Mouse (Mus musculus) kidney, embryonic 15.5 days (tissue): Measurements from ENCODE around the gene Nebl. TPM values are rescaled to one million over a fixed set of nuclear protein-coding genes. Genes with fewer than 3 reads are reported as not detected.

Experiments used
- ATAC-seq: fragments of 200-750 bp; cut with Nextera tagmentation; replicated peaks from 2 replicates; pipeline ENCODE4 v1.8.0; 2017; ENCODE audit warnings: moderate TSS enrichment; ENCODE audit not compliant: low FRiP score
- H3K27ac ChIP-seq: fragments of 300-500 bp; sonication (generic); 2 replicates; pipeline ENCODE4 v1.5.1; 2015; ENCODE audit warnings: mild to moderate bottlenecking, inconsistent platforms
- H3K27me3 ChIP-seq: fragments of 300-500 bp; sonication (generic); 2 replicates; pipeline ENCODE4 v1.6.1; 2015; ENCODE audit warnings: inconsistent platforms
- H3K36me3 ChIP-seq: fragments of 300-500 bp; sonication (generic); 2 replicates; pipeline ENCODE4 v1.6.1; 2015; ENCODE audit warnings: inconsistent platforms
- H3K4me1 ChIP-seq: fragments of 300-500 bp; sonication (generic); 2 replicates; pipeline ENCODE4 v1.6.1; 2015; ENCODE audit warnings: inconsistent platforms
- H3K4me2 ChIP-seq: fragments of 300-500 bp; sonication (generic); 2 replicates; pipeline ENCODE4 v1.6.1; 2015; ENCODE audit warnings: moderate library complexity, mild to moderate bottlenecking, inconsistent platforms
- H3K4me3 ChIP-seq: fragments of 300-500 bp; sonication (generic); replicated peaks from 2 replicates; pipeline ENCODE4 v1.5.1; 2015; ENCODE audit warnings: mild to moderate bottlenecking, inconsistent platforms
- H3K9ac ChIP-seq: fragments of 300-500 bp; sonication (generic); 2 replicates; pipeline ENCODE4 v1.6.1; 2015; ENCODE audit warnings: mild to moderate bottlenecking, inconsistent platforms
- H3K9me3 ChIP-seq: fragments of 300-500 bp; sonication (generic); replicated peaks from 2 replicates; pipeline ENCODE4 v1.6.1; 2016; ENCODE audit warnings: inconsistent platforms
- WGBS: fragments of 180-500 bp; shearing (Covaris S2); methylation state at CpG from one replicate; pipeline ENCODE4 v1.1.7; 2015; ENCODE audit warnings: mixed read lengths; 5-methylcytosine and 5-hydroxymethylcytosine counted together
- polyA plus RNA-seq: library from polyadenylated mRNA; unstranded; fragments of >200 nt; fragmentation: Nextera tagmentation; extraction: Ambion mirVana; gene quantifications from 2 replicates; pipeline ENCODE4 v1.2.1, GENCODE M21; 2015

Gene Nebl
- polyA plus RNA-seq, 1 experiment from 2014 or later = 7.1 TPM

DNA sequence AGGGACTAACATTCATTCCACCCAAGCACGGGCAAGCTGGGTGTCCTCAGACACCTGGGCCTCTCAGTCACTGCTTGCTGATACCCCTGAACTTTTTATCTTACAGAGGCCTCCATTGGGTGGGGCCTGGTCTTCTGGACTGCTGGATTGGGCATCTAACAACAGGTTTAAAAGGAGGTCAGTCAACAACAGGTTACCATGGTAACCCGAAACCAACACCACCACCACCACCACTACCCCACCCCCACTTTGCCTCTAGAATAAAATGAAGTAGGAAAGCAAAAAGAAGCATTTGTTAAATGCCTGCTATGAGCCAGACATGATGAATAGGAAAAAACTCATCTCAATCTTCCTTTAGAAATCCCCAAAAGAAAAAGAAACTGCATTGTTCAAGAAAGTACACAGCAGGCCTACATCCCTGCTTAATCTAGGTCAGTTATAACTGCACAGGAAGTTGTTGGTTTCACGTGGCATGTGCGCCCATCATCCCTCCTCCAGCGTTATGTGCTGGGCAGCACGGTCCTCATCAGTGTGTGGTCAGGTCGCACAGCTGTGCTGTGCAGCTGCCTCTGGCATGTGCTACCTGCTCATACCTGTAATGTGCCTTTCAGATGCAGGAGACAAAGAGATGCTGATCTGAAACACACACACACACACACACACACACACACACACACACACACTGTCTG lies 28.6 kb downstream of the Nebl start:
- Histone ChIP-seq H3K36me3 (no peaks in the 10 kb centered on the region), H3K9me3 (no peaks in the 10 kb centered on the region), H3K4me1 (no peaks in the 10 kb centered on the region), H3K4me2 (no peak overlapping the region), H3K9ac (no peak overlapping the region), H3K27me3 (no peaks in the 10 kb centered on the region), H3K4me3 (no peak overlapping the region), H3K27ac (no peak overlapping the region)
- WGBS = 68% methylated on average over 7 of the region's 7 CpGs
- ATAC-seq = no peak

DNA sequence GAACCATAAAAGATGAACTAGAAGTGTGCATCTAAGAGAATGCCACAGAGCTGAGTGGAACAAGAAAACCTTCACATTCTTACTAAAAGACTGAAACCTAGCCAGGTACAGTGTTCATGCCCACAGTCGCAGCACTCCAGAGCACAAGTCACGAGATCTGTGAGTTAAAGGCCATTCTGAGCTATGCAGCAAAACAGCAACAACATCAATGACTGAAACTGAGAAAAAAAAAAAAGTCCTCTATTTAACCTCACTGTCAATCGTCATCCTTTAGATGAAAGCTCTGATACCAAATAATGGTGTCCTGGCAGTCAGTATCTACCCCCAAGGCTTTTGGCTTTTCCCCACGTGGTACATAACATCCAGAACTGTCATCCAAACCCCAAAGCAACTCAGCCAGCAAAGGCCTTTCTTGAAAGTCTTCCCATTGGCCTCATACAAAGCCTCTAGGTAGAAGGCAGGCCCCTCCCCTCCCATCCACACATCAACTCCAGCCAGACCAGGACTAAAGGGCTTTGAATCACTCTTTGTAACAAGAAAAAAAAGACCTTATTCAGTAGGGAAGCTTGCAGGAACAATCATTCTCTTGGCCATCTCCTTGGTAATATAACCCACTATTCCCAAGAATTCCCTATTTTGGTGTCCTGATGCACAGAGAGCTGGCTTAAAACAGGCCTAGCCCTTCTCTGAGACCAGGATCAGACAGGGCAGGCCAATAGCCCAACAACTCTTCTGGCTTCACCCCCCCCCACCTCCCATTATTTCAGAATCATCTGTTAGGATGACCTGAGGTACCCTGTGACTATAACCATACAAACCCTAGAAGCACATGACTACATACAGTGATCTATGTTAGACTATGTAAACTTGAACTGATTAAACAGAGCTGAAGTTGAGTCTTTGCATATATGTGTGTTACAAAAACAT lies 32.8 kb downstream of the Nebl start:
- 81% methylated on average over 4 of the region's 4 CpGs for WGBS
- Histone ChIP-seq H3K4me3 (no peak overlapping the region), H3K4me1 (no peaks in the 10 kb centered on the region), H3K36me3 (no peaks in the 10 kb centered on the region), H3K27me3 (no peaks in the 10 kb centered on the region), H3K9me3 (no peaks in the 10 kb centered on the region), H3K27ac (no peak overlapping the region), H3K4me2 (no peak overlapping the region), H3K9ac (no peak overlapping the region)
- ATAC-seq = no peak

- Histone ChIP-seq H3K9ac (no peak overlapping the region), H3K4me3 (no peak overlapping the region), H3K4me2 (no peak overlapping the region), H3K9me3 (no peaks in the 10 kb centered on the region), H3K4me1 (no peaks in the 10 kb centered on the region), H3K27ac (no peak overlapping the region), H3K36me3 (no peaks in the 10 kb centered on the region), H3K27me3 (no peaks in the 10 kb centered on the region)
- 82% methylated on average over 2 of the region's 2 CpGs for WGBS
- ATAC-seq = no peak
These were observed 38.3 kb downstream of the Nebl start for GRCm38 (mm10) chr2:17692926-17693325.

DNA sequence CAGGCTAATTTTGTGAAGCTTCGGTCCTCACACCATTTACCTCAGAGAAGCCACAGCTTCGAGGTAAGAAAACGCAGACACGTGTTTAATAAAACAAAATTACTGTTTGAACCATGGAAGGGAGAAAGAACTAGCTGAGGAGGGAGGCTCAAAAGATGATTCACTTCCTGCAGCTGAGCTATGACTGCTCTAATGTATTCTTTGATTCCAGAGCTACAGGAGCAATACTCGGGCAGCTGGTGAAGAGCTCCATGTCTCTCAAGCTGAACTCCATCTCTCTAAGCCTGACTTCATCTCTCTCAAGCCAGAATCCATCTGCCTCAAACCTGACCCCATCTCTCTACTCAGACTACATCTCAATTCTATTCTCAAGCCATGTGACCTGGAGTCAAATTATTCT lies 41.0 kb downstream of the Nebl start:
- no peaks in the 10 kb centered on the region for H3K4me1 ChIP-seq
- 76% methylated on average over 5 of the region's 5 CpGs for WGBS
- H3K4me3 ChIP-seq = no peak overlapping the region
- no peak overlapping the region for H3K27ac ChIP-seq
- ATAC-seq = no peak
- no peak overlapping the region for H3K9ac ChIP-seq
- no peaks in the 10 kb centered on the region for H3K36me3 ChIP-seq
- no peaks in the 10 kb centered on the region for H3K27me3 ChIP-seq
- H3K9me3 ChIP-seq = no peaks in the 10 kb centered on the region
- H3K4me2 ChIP-seq = no peak overlapping the region

- Histone ChIP-seq H3K27me3 (no peaks in the 10 kb centered on the region), H3K9ac (no peak overlapping the region), H3K27ac (no peak overlapping the region), H3K9me3 (no peaks in the 10 kb centered on the region), H3K4me2 (no peak overlapping the region), H3K4me1 (no peaks in the 10 kb centered on the region), H3K4me3 (no peak overlapping the region), H3K36me3 (no peaks in the 10 kb centered on the region)
- WGBS = 84% methylated on average over 6 of the region's 6 CpGs
- no peak for ATAC-seq
These were observed 44.1 kb downstream of the Nebl start for GRCm38 (mm10) chr2:17687141-17687540.

DNA sequence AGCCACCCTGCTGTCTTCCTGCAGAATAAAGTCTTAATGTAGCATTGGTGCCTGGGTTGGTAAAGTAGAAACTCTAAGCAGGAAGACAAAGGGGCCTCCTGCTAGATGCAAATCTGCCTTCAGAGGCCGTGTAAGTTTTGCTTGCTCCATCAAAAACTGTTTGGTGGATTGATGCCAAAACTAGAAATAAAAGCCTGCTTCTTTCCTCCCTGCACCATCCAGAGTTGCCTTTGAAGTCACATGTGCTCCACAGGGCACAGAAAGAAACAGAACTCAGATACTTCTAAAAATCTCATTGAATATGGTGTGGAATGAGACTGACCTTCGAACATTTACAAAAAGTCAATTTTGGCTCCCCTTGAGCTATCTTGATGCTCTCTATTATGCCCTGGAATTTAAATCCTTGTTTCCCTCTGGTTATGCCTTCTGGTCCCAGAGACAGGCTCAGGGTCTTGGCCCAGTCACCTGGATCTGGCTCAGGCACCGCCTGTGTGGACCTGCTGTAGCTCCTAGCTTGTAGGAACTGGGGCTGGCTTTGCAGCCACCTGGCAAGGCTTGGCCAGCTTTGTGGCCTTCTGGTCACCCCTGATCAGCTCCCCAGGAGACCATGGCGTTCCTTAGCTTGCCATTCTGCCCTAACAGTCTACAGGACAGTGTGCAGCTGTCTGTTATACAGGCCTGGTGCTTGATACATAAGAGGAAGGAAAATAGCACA lies 47.8 kb downstream of the Nebl start:
- Histone ChIP-seq H3K9ac (no peak overlapping the region), H3K27ac (no peak overlapping the region), H3K36me3 (no peaks in the 10 kb centered on the region), H3K4me2 (no peak overlapping the region), H3K4me3 (no peak overlapping the region), H3K4me1 (no peaks in the 10 kb centered on the region), H3K9me3 (no peaks in the 10 kb centered on the region), H3K27me3 (no peaks in the 10 kb centered on the region)
- 0 out of 2 replicates have a peak, but pooled peaks have one; percentile 25 for ATAC-seq
- WGBS = 68% methylated on average over 4 of the region's 4 CpGs

DNA sequence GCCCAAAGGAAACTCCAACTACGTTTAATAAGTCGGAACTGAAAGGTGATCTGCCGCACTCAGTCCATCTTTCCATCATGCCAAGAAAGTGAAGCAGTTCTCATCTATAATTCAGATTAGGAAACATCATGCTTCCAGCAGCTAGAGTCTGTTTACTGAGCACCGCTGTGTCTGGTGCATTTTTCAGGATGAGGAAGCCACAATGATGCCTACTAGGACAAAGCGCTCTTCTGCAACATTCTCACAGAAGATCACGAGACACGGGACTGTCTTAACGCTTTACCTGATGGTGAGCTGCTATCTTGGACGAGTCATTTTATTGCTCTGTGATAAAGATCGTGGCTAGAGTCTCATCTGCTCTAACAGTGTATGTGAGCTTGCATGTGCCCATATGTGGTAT lies 59.1 kb downstream of the Nebl start:
- no peak overlapping the region for H3K9ac ChIP-seq
- no peak for ATAC-seq
- no peak overlapping the region for H3K27ac ChIP-seq
- H3K4me2 ChIP-seq = no peak overlapping the region
- H3K4me1 ChIP-seq = no peaks in the 10 kb centered on the region
- 85% methylated on average over 10 of the region's 10 CpGs for WGBS
- H3K9me3 ChIP-seq = no peaks in the 10 kb centered on the region
- H3K4me3 ChIP-seq = no peak overlapping the region
- no peaks in the 10 kb centered on the region for H3K36me3 ChIP-seq
- H3K27me3 ChIP-seq = no peaks in the 10 kb centered on the region

- no peaks in the 10 kb centered on the region for H3K36me3 ChIP-seq
- no peaks in the 10 kb centered on the region for H3K9me3 ChIP-seq
- WGBS = 81% methylated on average over 8 of the region's 8 CpGs
- H3K4me1 ChIP-seq = no peaks in the 10 kb centered on the region
- H3K4me3 ChIP-seq = no peak overlapping the region
- ATAC-seq = 0 out of 2 replicates have a peak, but pooled peaks have one; percentile 25
- H3K9ac ChIP-seq = no peak overlapping the region
- H3K27me3 ChIP-seq = no peaks in the 10 kb centered on the region
- H3K4me2 ChIP-seq = no peak overlapping the region
- H3K27ac ChIP-seq = no peak overlapping the region
These were observed 59.7 kb downstream of the Nebl start for GRCm38 (mm10) chr2:17671566-17671965.

DNA sequence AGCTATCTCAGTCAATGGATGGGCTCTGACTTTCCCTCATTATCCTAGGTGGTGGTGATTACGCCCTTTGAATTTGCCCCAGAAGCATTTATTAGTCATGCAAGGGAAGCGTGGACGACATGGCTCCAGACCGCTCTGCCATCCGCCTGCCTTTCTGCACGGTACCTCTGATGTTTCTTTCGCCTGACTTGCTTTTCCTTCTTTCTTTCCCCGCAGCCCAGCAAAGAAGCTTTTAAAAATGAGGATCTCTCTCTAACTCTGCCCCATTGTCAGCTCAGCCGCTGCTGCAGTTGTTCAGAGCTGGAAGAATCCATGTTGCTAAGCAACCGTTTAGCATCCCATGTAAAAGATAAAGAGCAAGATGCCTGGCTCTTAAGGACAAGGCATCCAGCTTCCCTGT lies 61.3 kb downstream of the Nebl start:
- Histone ChIP-seq H3K4me1 (no peaks in the 10 kb centered on the region), H3K9me3 (no peaks in the 10 kb centered on the region), H3K36me3 (no peaks in the 10 kb centered on the region), H3K9ac (no peak overlapping the region), H3K4me3 (no peak overlapping the region), H3K27me3 (no peaks in the 10 kb centered on the region), H3K4me2 (no peak overlapping the region), H3K27ac (no peak overlapping the region)
- ATAC-seq = no peak
- WGBS = 53% methylated on average over 10 of the region's 10 CpGs

DNA sequence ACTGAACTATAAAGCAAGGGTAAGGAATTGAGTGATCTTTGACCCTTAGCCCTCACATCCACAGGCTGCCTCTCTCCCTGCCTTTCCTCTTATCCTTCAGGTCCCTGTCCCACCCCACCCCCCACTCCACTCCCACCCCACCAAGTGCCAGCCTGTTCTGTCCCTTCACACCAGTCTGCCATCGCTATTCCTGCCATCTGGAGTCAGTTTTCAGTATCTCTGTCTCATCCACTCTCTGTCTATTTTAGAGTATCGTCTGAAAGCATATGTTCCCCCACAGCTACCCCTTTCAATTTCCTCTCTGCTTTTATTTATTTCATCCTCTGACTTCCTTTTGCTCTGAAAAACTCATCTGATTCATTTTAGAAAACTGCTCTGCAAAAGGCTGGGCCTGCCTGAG lies 62.3 kb downstream of the Nebl start:
- Histone ChIP-seq H3K4me1 (no peaks in the 10 kb centered on the region), H3K36me3 (no peaks in the 10 kb centered on the region), H3K27ac (no peak overlapping the region), H3K9me3 (no peaks in the 10 kb centered on the region), H3K9ac (no peak overlapping the region), H3K4me2 (no peak overlapping the region), H3K27me3 (no peaks in the 10 kb centered on the region), H3K4me3 (no peak overlapping the region)
- 57% methylated on average over 2 of the region's 2 CpGs for WGBS
- no peak for ATAC-seq

GRCm38 (mm10) chr2:17658176-17658575 lies 73.1 kb downstream of the Nebl start:
- no peak overlapping the region for H3K4me2 ChIP-seq
- H3K27ac ChIP-seq = no peak overlapping the region
- H3K4me1 ChIP-seq = 0 out of 2 replicates have a peak, but pooled peaks cover 8% of the 10 kb centered on the region
- H3K9me3 ChIP-seq = no peaks in the 10 kb centered on the region
- no peak overlapping the region for H3K9ac ChIP-seq
- H3K27me3 ChIP-seq = no peaks in the 10 kb centered on the region
- no peaks in the 10 kb centered on the region for H3K36me3 ChIP-seq
- no peak; the same call in 1 of the 2 replicates for ATAC-seq
- WGBS = 60% methylated on average over 5 of the region's 5 CpGs
- no peak overlapping the region for H3K4me3 ChIP-seq
